Mouse (Mus musculus): ENCODE measurements around the gene Shmt1.
A peak's percentile ranks its signal among the peaks of the same experiment; 100 is the strongest.
"Not testable (repeated sequence)": the region's sequence is repeated elsewhere in the genome, so short reads cannot be mapped to it uniquely, and the experiment has no call there.

The Shmt1 gene

GRCm38 (mm10) chr11:60811618-60812017, at the start of gene Shmt1:
Gene Shmt1, minus strand, starts transcription at chr11:60811718.
- DNase-seq (ENCODE audit: low spot score in 2 of 2): not testable (repeated sequence)

GRCm38 (mm10) chr11:60856587-60856986, 45.1 kb upstream of the Shmt1 start:
- DNase-seq (ENCODE audit: low spot score in 2 of 2): peak; percentile 24 to 28

GRCm38 (mm10) chr11:60845415-60845814, 33.9 kb upstream of the Shmt1 start:
- DNase-seq (ENCODE audit: low spot score in 2 of 2): no peak

- DNase-seq (ENCODE audit: low spot score in 2 of 2): no peak
These were observed 31.9 kb upstream of the Shmt1 start for GRCm38 (mm10) chr11:60843412-60843811.

GRCm38 (mm10) chr11:60841467-60842200, 30.1 kb upstream of the Shmt1 start:
- DNase-seq (ENCODE audit: low spot score in 2 of 2): no peak

GRCm38 (mm10) chr11:60837644-60838406, 26.3 kb upstream of the Shmt1 start:
- no peak for DNase-seq (ENCODE audit: low spot score in 2 of 2)

- DNase-seq (ENCODE audit: low spot score in 2 of 2): no peak
These were observed 25.4 kb upstream of the Shmt1 start for GRCm38 (mm10) chr11:60836897-60837296.

GRCm38 (mm10) chr11:60830433-60831052, 19.0 kb upstream of the Shmt1 start, which contains the start of gene Dhrs7b:
Gene Dhrs7b, plus strand, starts transcription at chr11:60830631.
- DNase-seq (ENCODE audit: low spot score in 2 of 2): peak; percentile 90 to 93

GRCm38 (mm10) chr11:60828903-60829302, 17.4 kb upstream of the Shmt1 start:
- DNase-seq (ENCODE audit: low spot score in 2 of 2): no peak

- DNase-seq (ENCODE audit: low spot score in 2 of 2): no peak
These were observed 15.9 kb upstream of the Shmt1 start for GRCm38 (mm10) chr11:60827241-60827945.

- DNase-seq (ENCODE audit: low spot score in 2 of 2): no peak
These were observed 15.2 kb upstream of the Shmt1 start for GRCm38 (mm10) chr11:60826700-60827099.

GRCm38 (mm10) chr11:60825191-60825590, 13.7 kb upstream of the Shmt1 start:
- DNase-seq (ENCODE audit: low spot score in 2 of 2): no peak

GRCm38 (mm10) chr11:60823771-60824170, 12.3 kb upstream of the Shmt1 start:
- no peak for DNase-seq (ENCODE audit: low spot score in 2 of 2)

GRCm38 (mm10) chr11:60816398-60816797, 4.9 kb upstream of the Shmt1 start:
- no peak for DNase-seq (ENCODE audit: low spot score in 2 of 2)

- DNase-seq (ENCODE audit: low spot score in 2 of 2): peak; percentile 85 to 87
These were observed 461 bp downstream of the Shmt1 start for GRCm38 (mm10) chr11:60811054-60811460.

- DNase-seq (ENCODE audit: low spot score in 2 of 2): no peak
These were observed 1.2 kb downstream of the Shmt1 start for GRCm38 (mm10) chr11:60810046-60810965.

GRCm38 (mm10) chr11:60809546-60809945, 2.0 kb downstream of the Shmt1 start:
- DNase-seq (ENCODE audit: low spot score in 2 of 2): no peak

GRCm38 (mm10) chr11:60808286-60809070, 3.0 kb downstream of the Shmt1 start:
- peak; percentile 16 to 47 for DNase-seq (ENCODE audit: low spot score in 2 of 2)

- DNase-seq (ENCODE audit: low spot score in 2 of 2): no peak
These were observed 10.6 kb downstream of the Shmt1 start for GRCm38 (mm10) chr11:60800892-60801291.

GRCm38 (mm10) chr11:60799977-60800376, 11.5 kb downstream of the Shmt1 start:
- DNase-seq (ENCODE audit: low spot score in 2 of 2): no peak

All from right cerebral cortex, adult 2 months (tissue).